Mouse (Mus musculus) embryonic facial prominence, embryonic 12.5 days (tissue): ENCODE results near the gene Gm20662. TPM values are rescaled to one million over a fixed set of nuclear protein-coding genes. Genes with fewer than 3 reads are reported as not detected.
"Not testable (repeated sequence)": the region's sequence is repeated elsewhere in the genome, so short reads cannot be mapped to it uniquely, and the experiment has no call there.

Experiments
- ATAC-seq: fragments of 200-750 bp; cut with Nextera tagmentation; 2 replicates; pipeline ENCODE4 v1.8.0; 2017; ENCODE audit not compliant: insufficient number of reproducible peaks, insufficient read depth, low FRiP score, low TSS enrichment
- H3K27ac ChIP-seq: fragments of 300-500 bp; sonication (generic); 2 replicates; pipeline ENCODE4 v1.5.1; 2016; ENCODE audit warnings: mild to moderate bottlenecking
- H3K27me3 ChIP-seq: fragments of 300-500 bp; sonication (generic); 2 replicates; pipeline ENCODE4 v1.6.1; 2016; ENCODE audit warnings: mild to moderate bottlenecking, moderate library complexity
- H3K36me3 ChIP-seq: fragments of 300-500 bp; sonication (generic); 2 replicates; pipeline ENCODE4 v1.6.1; 2016; ENCODE audit warnings: mild to moderate bottlenecking
- H3K4me1 ChIP-seq: fragments of 300-500 bp; sonication (generic); 2 replicates; pipeline ENCODE4 v1.6.1; 2016
- H3K4me2 ChIP-seq: fragments of 300-500 bp; sonication (generic); replicated peaks from 2 replicates; pipeline ENCODE4 v1.6.1; 2016; ENCODE audit warnings: mild to moderate bottlenecking, moderate library complexity
- H3K4me3 ChIP-seq: fragments of 300-500 bp; sonication (generic); 2 replicates; pipeline ENCODE4 v1.5.1; 2016; ENCODE audit warnings: mild to moderate bottlenecking
- H3K9ac ChIP-seq: fragments of 300-500 bp; sonication (generic); 2 replicates; pipeline ENCODE4 v1.6.1; 2016; ENCODE audit warnings: mild to moderate bottlenecking, moderate library complexity
- H3K9me3 ChIP-seq: fragments of 300-500 bp; sonication (generic); 2 replicates; pipeline ENCODE4 v1.6.1; 2016; ENCODE audit warnings: mild to moderate bottlenecking, moderate library complexity
- WGBS: fragments of 180-500 bp; shearing (Covaris S2); methylation state at CpG from one replicate; pipeline ENCODE4 v1.1.7; 2016; 5-methylcytosine and 5-hydroxymethylcytosine counted together
- polyA plus RNA-seq: library from polyadenylated mRNA; unstranded; fragments of >200 nt; fragmentation: Nextera tagmentation; extraction: Ambion mirVana; gene quantifications from 2 replicates; pipeline ENCODE4 v1.2.1, GENCODE M21; 2016

Gene Gm20662
- polyA plus RNA-seq, 1 experiment from 2014 or later = 0.51 TPM

DNA sequence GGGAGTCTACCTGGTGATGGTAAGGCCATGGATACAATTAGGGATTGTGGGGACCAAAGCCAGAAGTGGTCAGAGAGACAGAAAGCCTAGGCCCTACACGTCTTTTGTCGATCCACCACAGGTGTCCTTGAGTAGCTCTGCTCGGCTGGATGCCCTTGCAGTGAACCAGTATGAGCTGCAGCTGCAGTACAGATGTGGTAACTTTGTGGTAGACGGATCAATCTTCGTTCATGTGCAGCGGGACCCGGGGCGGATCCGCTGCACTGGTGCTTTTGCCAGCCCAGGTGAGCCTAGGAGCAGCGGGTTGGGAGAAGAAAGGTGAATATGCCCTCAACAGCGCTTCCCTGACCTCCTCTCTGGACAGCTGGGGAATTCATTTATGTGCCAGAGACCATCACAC lies 3.1 kb upstream of the Gm20662 start:
- 81% methylated on average over 11 of the region's 11 CpGs for WGBS
- no peak for ATAC-seq
- Histone ChIP-seq H3K4me3 (no peak overlapping the region), H3K4me1 (peaks cover 5% of the 10 kb centered on the region; the same call in 1 of the 2 replicates), H3K9me3 (no peaks in the 10 kb centered on the region), H3K36me3 (no peaks in the 10 kb centered on the region), H3K27ac (no peak overlapping the region), H3K4me2 (no peak overlapping the region), H3K9ac (no peak overlapping the region), H3K27me3 (no peaks in the 10 kb centered on the region)

DNA sequence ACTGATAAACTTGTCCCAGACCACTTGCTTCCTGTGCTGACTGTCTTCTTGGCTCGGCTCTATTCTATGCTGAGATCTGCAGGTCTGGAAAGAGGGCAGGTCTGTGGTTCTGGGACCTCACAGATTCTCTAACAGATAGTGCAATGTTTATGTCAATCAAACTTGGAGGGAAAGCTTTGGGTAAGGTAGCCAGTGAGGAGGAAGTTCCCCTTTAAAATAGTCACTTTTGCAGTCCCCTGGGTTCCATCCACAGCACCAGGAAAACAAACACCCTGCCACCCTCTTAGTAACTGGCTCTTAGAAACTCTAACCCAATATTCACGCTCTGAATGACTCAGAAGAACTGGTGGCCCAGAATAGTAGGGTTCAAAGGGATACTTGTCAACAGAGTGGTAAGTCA lies 1.7 kb upstream of the Gm20662 start:
- ATAC-seq = no peak
- 68% methylated on average over 2 of the region's 2 CpGs for WGBS
- no peaks in the 10 kb centered on the region for H3K36me3 ChIP-seq

GRCm38 (mm10) chr9:107995513-107995912 lies 636 bp upstream of the Gm20662 start:
- no peak for ATAC-seq

More for the DNA sequence above, 1.7 kb upstream of the Gm20662 start:
- Histone ChIP-seq H3K4me3 (no peak overlapping the region), H3K4me2 (no peak overlapping the region), H3K27me3 (no peaks in the 10 kb centered on the region), H3K9ac (no peak overlapping the region), H3K9me3 (no peaks in the 10 kb centered on the region), H3K27ac (0 out of 2 replicates have a peak overlapping the region, but pooled peaks have one; percentile 17), H3K4me1 (no peaks in the 10 kb centered on the region)

DNA sequence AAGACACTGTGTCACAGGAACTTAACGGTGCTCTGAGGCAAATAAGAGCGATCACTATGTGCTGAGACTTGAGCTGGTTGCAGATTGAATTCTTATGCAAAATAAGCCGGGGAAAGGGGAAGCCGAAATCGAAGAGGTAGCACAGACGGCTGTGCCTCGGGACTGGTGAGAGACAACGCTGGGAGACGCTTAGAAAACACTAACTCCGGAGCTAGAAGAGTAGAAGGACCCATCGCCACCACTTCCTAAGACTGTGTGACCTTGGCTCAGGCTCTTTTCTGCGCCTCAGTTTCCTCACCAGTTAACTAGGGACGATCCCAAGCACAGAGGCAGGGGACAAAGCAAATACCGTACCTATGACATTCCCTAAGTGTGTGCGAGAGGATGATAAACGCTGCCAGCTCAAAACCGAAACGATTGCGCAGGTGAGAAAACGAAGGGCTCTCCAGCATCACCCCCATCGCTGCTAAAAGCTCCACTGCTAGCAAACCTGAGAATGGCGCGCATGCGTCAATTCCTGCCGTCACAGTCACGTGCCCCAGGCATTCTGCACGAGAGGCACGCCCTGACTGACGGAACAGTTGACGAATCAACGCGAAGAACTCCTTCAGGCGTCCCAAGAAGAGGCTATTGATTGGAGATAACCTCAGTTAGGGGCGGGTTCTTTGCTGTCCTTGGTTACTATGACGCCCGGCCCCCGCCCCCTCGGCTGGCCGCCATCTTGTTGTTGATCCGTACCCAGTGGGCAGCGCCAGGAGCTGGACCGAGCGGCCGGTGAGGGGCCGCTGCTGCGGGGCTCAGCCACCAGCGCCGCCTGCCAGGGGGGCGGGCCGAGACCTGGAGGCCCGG lies 6.0 kb downstream of the Gm20662 start, which contains the start of gene Ip6k1:
Gene Ip6k1, plus strand, starts transcription at position 580 of the 849 bp plus-strand sequence.
- H3K4me1 ChIP-seq = peaks cover 20% of the 10 kb centered on the region
- no peaks in the 10 kb centered on the region for H3K9me3 ChIP-seq
- H3K4me3 ChIP-seq = peak within 1 kb of the TSS; percentile 82
- H3K27me3 ChIP-seq = no peaks in the 10 kb centered on the region
- peak within 1 kb of the TSS; percentile 84 for H3K4me2 ChIP-seq
- H3K27ac ChIP-seq = peak within 1 kb of the TSS; percentile 94
- WGBS = under 1% methylated on average over 51 of the region's 51 CpGs
- H3K36me3 ChIP-seq = no peaks in the 10 kb centered on the region
- peak; percentile 98 for ATAC-seq
- peak within 1 kb of the TSS; percentile 90 for H3K9ac ChIP-seq

More at GRCm38 (mm10) chr9:107995513-107995912, 636 bp upstream of the Gm20662 start:
- Histone ChIP-seq H3K4me2 (no peak overlapping the region), H3K27me3 (no peaks in the 10 kb centered on the region), H3K4me1 (no peaks in the 10 kb centered on the region), H3K4me3 (no peak overlapping the region), H3K9ac (no peak overlapping the region), H3K9me3 (no peaks in the 10 kb centered on the region), H3K27ac (no peak overlapping the region), H3K36me3 (no peaks in the 10 kb centered on the region)
- WGBS = 94% methylated on average over 21 of the region's 21 CpGs

GRCm38 (mm10) chr9:108002778-108003530 lies 6.8 kb downstream of the Gm20662 start:
- whole genome bisulfite sequencing = under 1% methylated on average over 50 of the region's 50 CpGs
- Histone ChIP-seq H3K4me3 (peak overlapping the region; percentile 82), H3K4me1 (peaks cover 20% of the 10 kb centered on the region), H3K36me3 (no peaks in the 10 kb centered on the region), H3K9me3 (no peaks in the 10 kb centered on the region), H3K4me2 (peak overlapping the region; percentile 84), H3K27me3 (no peaks in the 10 kb centered on the region), H3K9ac (peak overlapping the region; percentile 90), H3K27ac (peak overlapping the region; percentile 94)
- peak; percentile 45 for ATAC-seq

DNA sequence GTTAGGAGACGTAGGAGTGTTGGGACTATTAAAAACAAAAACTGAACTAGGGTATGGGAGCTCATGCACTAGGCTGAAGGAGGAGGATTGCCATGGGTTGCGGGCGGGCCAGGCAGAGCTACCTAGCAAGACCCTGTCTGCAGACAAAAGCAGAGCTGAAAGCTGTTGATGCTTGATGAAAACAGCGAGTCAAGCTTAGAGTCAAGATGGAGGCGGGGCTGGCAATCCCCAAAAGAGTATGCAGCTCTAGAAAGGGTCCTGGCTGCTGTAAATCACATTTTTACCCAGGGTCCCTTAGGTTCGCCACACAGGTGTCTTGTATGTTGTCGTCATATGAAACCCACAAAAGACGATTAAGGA lies 7.4 kb downstream of the Gm20662 start:
- H3K36me3 ChIP-seq = no peaks in the 10 kb centered on the region
- peak overlapping the region; percentile 90 for H3K9ac ChIP-seq
- H3K4me1 ChIP-seq = peaks cover 20% of the 10 kb centered on the region
- H3K9me3 ChIP-seq = no peaks in the 10 kb centered on the region
- WGBS = 10% methylated on average over 8 of the region's 8 CpGs
- peak overlapping the region; percentile 82 for H3K4me3 ChIP-seq
- H3K27ac ChIP-seq = peak overlapping the region; percentile 94
- H3K27me3 ChIP-seq = no peaks in the 10 kb centered on the region
- ATAC-seq = no peak
- peak overlapping the region; percentile 84 for H3K4me2 ChIP-seq

DNA sequence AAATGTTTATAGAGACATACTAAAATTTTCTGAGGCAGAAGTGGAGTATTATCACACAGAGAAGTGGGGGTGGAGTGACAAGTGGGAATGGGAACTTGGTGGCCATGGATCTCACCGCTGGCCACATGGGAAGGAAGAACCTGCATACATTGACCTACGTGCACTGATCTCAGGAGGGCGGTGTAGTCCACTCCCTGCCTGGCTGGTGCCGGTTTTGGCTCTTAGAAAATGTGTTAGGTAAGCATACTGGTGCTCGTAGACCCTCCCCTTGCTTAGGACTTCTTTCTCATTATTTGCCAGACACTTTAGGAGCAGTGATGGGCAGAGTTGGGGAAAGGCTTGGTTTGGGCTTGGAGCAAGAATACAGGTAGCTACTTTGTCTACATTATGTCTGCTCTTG lies 11.9 kb downstream of the Gm20662 start:
- no peak overlapping the region for H3K4me3 ChIP-seq
- H3K27me3 ChIP-seq = no peaks in the 10 kb centered on the region
- peaks cover 7% of the 10 kb centered on the region for H3K36me3 ChIP-seq
- no peak for ATAC-seq
- 88% methylated on average over 5 of the region's 5 CpGs for WGBS
- H3K4me1 ChIP-seq = peaks cover 18% of the 10 kb centered on the region
- no peak overlapping the region for H3K9ac ChIP-seq
- H3K9me3 ChIP-seq = no peaks in the 10 kb centered on the region
- no peak overlapping the region for H3K27ac ChIP-seq
- no peak overlapping the region for H3K4me2 ChIP-seq

GRCm38 (mm10) chr9:108010385-108010784 lies 14.2 kb downstream of the Gm20662 start:
- ATAC-seq = no peak
- no peaks in the 10 kb centered on the region for H3K4me1 ChIP-seq
- H3K4me3 ChIP-seq = no peak overlapping the region
- H3K4me2 ChIP-seq = no peak overlapping the region
- no peak overlapping the region for H3K27ac ChIP-seq
- H3K9ac ChIP-seq = no peak overlapping the region
- no peaks in the 10 kb centered on the region for H3K27me3 ChIP-seq
- peaks cover 10% of the 10 kb centered on the region for H3K36me3 ChIP-seq
- no peaks in the 10 kb centered on the region for H3K9me3 ChIP-seq

- not testable (repeated sequence) for H3K4me2 ChIP-seq, H3K9ac ChIP-seq, H3K4me3 ChIP-seq, H3K27me3 ChIP-seq, H3K9me3 ChIP-seq, H3K4me1 ChIP-seq, H3K27ac ChIP-seq, ATAC-seq
- 93% methylated on average over 2 of the region's 2 CpGs for WGBS
- peaks cover 21% of the 10 kb centered on the region for H3K36me3 ChIP-seq
Observed at GRCm38 (mm10) chr9:108013577-108013976, 17.4 kb downstream of the Gm20662 start.

GRCm38 (mm10) chr9:108017127-108017526 lies 21.0 kb downstream of the Gm20662 start:
- ATAC-seq = no peak
- Histone ChIP-seq H3K4me1 (no peaks in the 10 kb centered on the region), H3K27me3 (no peaks in the 10 kb centered on the region), H3K36me3 (peaks cover 21% of the 10 kb centered on the region), H3K27ac (no peak overlapping the region), H3K9ac (no peak overlapping the region), H3K9me3 (no peaks in the 10 kb centered on the region), H3K4me3 (no peak overlapping the region), H3K4me2 (no peak overlapping the region)
- WGBS = 80% methylated on average over 3 of the region's 3 CpGs

- no peak overlapping the region for H3K9ac ChIP-seq
- no peaks in the 10 kb centered on the region for H3K4me1 ChIP-seq
- no peaks in the 10 kb centered on the region for H3K27me3 ChIP-seq
- no peaks in the 10 kb centered on the region for H3K9me3 ChIP-seq
- no peak for ATAC-seq
- 89% methylated on average over 1 of the region's 1 CpGs for WGBS
- no peak overlapping the region for H3K27ac ChIP-seq
- H3K4me3 ChIP-seq = no peak overlapping the region
- no peak overlapping the region for H3K4me2 ChIP-seq
- peaks cover 26% of the 10 kb centered on the region for H3K36me3 ChIP-seq
Observed at GRCm38 (mm10) chr9:108020741-108021140, 24.6 kb downstream of the Gm20662 start.

- WGBS = 86% methylated on average over 3 of the region's 3 CpGs
- Histone ChIP-seq H3K9ac (no peak overlapping the region), H3K27me3 (no peaks in the 10 kb centered on the region), H3K36me3 (peaks cover 39% of the 10 kb centered on the region), H3K4me3 (no peak overlapping the region), H3K4me2 (no peak overlapping the region), H3K9me3 (no peaks in the 10 kb centered on the region), H3K4me1 (no peaks in the 10 kb centered on the region), H3K27ac (no peak overlapping the region)
- ATAC-seq = no peak
Observed at GRCm38 (mm10) chr9:108023216-108023615, 27.1 kb downstream of the Gm20662 start.
